Mouse (Mus musculus): ENCODE measurements around the gene Cstad. TPM values are rescaled to one million over a fixed set of nuclear protein-coding genes. Genes with fewer than 3 reads are reported as not detected.

Gene Cstad
- polyA plus RNA-seq, 1 experiment from 2014 or later = 1.3 TPM

DNA sequence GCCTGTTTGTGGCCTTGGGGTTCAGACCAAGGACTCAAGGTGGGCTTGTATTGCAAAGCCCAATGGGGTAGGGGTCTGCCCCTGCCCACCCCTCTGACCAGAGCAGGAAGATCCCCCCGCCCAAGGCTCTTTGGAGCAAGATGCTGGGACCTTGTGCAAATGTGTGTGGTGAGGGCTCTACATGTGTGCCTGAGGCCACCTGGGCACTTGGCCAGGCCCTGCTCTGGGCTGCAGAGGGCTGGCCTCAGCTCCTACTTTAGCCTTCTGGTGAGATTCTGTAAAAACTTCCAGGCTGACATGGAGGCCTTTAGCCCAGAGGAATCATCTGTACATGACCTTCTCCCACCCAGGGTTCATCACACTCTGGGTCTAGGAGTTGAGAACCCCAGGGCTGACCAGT, 35.3 kb upstream of the Cstad start:
- Histone ChIP-seq H3K9ac (replicated peaks; ENCODE audit: low read depth, low read length) (no peak overlapping the region), H3K36me3 (ENCODE audit: control insufficient read depth, insufficient read depth, low read length) (no peaks in the 10 kb centered on the region), H3K9me3 (ENCODE audit: control insufficient read depth, low read length) (no peaks in the 10 kb centered on the region), H3K27me3 (ENCODE audit: control insufficient read depth, insufficient read depth, low read length) (no peaks in the 10 kb centered on the region), H3K4me3 (ENCODE audit: low read depth, low read length) (no peak overlapping the region), H3K4me1 (ENCODE audit: control insufficient read depth, insufficient read depth, low read length) (no peaks in the 10 kb centered on the region), H3K4me2 (ENCODE audit: low read depth, low read length) (no peak overlapping the region), H3K27ac (ENCODE audit: low read depth, low read length) (no peak overlapping the region)
- WGBS = 100% methylated on average over 1 of the region's 1 CpGs
- no peak for ATAC-seq (ENCODE audit: low read depth)

GRCm38 (mm10) chr2:30562553-30562952, 32.3 kb upstream of the Cstad start:
- no peak for ATAC-seq (ENCODE audit: low read depth)
- Histone ChIP-seq H3K27ac (ENCODE audit: low read depth, low read length) (no peak overlapping the region), H3K27me3 (ENCODE audit: control insufficient read depth, insufficient read depth, low read length) (no peaks in the 10 kb centered on the region), H3K4me2 (ENCODE audit: low read depth, low read length) (no peak overlapping the region), H3K4me3 (ENCODE audit: low read depth, low read length) (no peak overlapping the region), H3K9ac (replicated peaks; ENCODE audit: low read depth, low read length) (no peak overlapping the region), H3K36me3 (ENCODE audit: control insufficient read depth, insufficient read depth, low read length) (no peaks in the 10 kb centered on the region), H3K4me1 (ENCODE audit: control insufficient read depth, insufficient read depth, low read length) (no peaks in the 10 kb centered on the region), H3K9me3 (ENCODE audit: control insufficient read depth, low read length) (no peaks in the 10 kb centered on the region)
- WGBS = 89% methylated on average over 3 of the region's 3 CpGs

GRCm38 (mm10) chr2:30571647-30572046, 23.2 kb upstream of the Cstad start:
- Histone ChIP-seq H3K27me3 (ENCODE audit: control insufficient read depth, insufficient read depth, low read length) (no peaks in the 10 kb centered on the region), H3K4me3 (ENCODE audit: low read depth, low read length) (no peak overlapping the region), H3K4me2 (ENCODE audit: low read depth, low read length) (no peak overlapping the region), H3K36me3 (ENCODE audit: control insufficient read depth, insufficient read depth, low read length) (no peaks in the 10 kb centered on the region), H3K9ac (replicated peaks; ENCODE audit: low read depth, low read length) (no peak overlapping the region), H3K27ac (ENCODE audit: low read depth, low read length) (no peak overlapping the region), H3K4me1 (ENCODE audit: control insufficient read depth, insufficient read depth, low read length) (no peaks in the 10 kb centered on the region), H3K9me3 (ENCODE audit: control insufficient read depth, low read length) (no peaks in the 10 kb centered on the region)
- no peak for ATAC-seq (ENCODE audit: low read depth)
- 94% methylated on average over 4 of the region's 4 CpGs for WGBS

DNA sequence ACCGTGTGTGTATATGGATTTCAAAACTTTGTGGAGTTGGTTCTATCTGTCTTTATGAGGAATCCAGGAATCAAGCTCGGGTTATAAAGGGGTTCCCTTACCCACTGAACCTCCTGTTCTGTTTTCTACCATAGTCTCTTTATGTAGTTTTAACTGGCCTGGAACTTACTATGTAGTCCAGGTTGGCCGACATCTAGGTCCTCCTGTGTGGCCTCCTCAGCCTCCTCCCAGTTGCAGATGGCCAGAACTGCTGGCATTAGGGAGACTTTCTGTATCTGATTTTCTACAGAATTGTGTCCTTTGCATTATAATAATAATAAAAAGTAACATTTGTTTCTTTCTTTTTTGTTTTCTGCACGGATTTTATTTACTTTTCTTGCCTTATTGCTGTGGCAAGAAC, 21.3 kb upstream of the Cstad start:
- WGBS = 88% methylated on average over 4 of the region's 4 CpGs
- Histone ChIP-seq H3K4me1 (ENCODE audit: control insufficient read depth, insufficient read depth, low read length) (no peaks in the 10 kb centered on the region), H3K36me3 (ENCODE audit: control insufficient read depth, insufficient read depth, low read length) (no peaks in the 10 kb centered on the region), H3K4me2 (ENCODE audit: low read depth, low read length) (no peak overlapping the region), H3K9ac (replicated peaks; ENCODE audit: low read depth, low read length) (no peak overlapping the region), H3K9me3 (ENCODE audit: control insufficient read depth, low read length) (no peaks in the 10 kb centered on the region), H3K27me3 (ENCODE audit: control insufficient read depth, insufficient read depth, low read length) (no peaks in the 10 kb centered on the region), H3K27ac (ENCODE audit: low read depth, low read length) (no peak overlapping the region), H3K4me3 (ENCODE audit: low read depth, low read length) (no peak overlapping the region)
- no peak for ATAC-seq (ENCODE audit: low read depth)

DNA sequence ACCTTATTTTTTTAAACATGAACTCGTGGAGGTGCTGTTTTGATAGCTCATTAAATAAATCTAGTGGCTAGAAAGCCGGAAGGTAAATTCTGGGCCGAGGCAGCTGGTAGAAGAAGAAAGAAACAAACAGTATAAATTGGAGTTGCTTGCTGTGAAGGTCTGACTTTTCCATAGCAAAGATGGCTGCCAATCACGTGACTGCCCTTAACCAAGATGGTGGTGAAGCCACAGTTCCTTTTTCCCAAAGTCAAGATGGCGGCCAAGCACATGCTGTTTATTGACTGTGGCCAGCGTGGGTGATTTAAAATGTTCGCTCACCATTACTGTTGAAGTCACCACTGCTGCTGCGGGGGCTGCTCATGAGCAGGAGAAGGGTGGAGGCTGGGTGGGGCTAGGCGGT, 17.8 kb upstream of the Cstad start:
- H3K4me1 ChIP-seq (ENCODE audit: control insufficient read depth, insufficient read depth, low read length) = no peaks in the 10 kb centered on the region
- H3K36me3 ChIP-seq (ENCODE audit: control insufficient read depth, insufficient read depth, low read length) = no peaks in the 10 kb centered on the region
- 94% methylated on average over 9 of the region's 9 CpGs for WGBS
- no peak overlapping the region for H3K4me2 ChIP-seq (ENCODE audit: low read depth, low read length)
- H3K27ac ChIP-seq (ENCODE audit: low read depth, low read length) = no peak overlapping the region
- peaks cover 5% of the 10 kb centered on the region; the same call in 1 of the 2 replicates for H3K9me3 ChIP-seq (ENCODE audit: control insufficient read depth, low read length)
- no peak overlapping the region for H3K4me3 ChIP-seq (ENCODE audit: low read depth, low read length)
- H3K9ac ChIP-seq (replicated peaks; ENCODE audit: low read depth, low read length) = no peak overlapping the region
- H3K27me3 ChIP-seq (ENCODE audit: control insufficient read depth, insufficient read depth, low read length) = no peaks in the 10 kb centered on the region
- no peak for ATAC-seq (ENCODE audit: low read depth)

GRCm38 (mm10) chr2:30578006-30578405, 16.8 kb upstream of the Cstad start:
- no peak for ATAC-seq (ENCODE audit: low read depth)
- Histone ChIP-seq H3K4me1 (ENCODE audit: control insufficient read depth, insufficient read depth, low read length) (no peaks in the 10 kb centered on the region), H3K9ac (replicated peaks; ENCODE audit: low read depth, low read length) (no peak overlapping the region), H3K27ac (ENCODE audit: low read depth, low read length) (no peak overlapping the region), H3K4me2 (ENCODE audit: low read depth, low read length) (no peak overlapping the region), H3K36me3 (ENCODE audit: control insufficient read depth, insufficient read depth, low read length) (no peaks in the 10 kb centered on the region), H3K4me3 (ENCODE audit: low read depth, low read length) (no peak overlapping the region), H3K9me3 (ENCODE audit: control insufficient read depth, low read length) (peaks cover 5% of the 10 kb centered on the region; the same call in 1 of the 2 replicates), H3K27me3 (ENCODE audit: control insufficient read depth, insufficient read depth, low read length) (no peaks in the 10 kb centered on the region)
- WGBS = 60% methylated on average over 2 of the region's 2 CpGs

DNA sequence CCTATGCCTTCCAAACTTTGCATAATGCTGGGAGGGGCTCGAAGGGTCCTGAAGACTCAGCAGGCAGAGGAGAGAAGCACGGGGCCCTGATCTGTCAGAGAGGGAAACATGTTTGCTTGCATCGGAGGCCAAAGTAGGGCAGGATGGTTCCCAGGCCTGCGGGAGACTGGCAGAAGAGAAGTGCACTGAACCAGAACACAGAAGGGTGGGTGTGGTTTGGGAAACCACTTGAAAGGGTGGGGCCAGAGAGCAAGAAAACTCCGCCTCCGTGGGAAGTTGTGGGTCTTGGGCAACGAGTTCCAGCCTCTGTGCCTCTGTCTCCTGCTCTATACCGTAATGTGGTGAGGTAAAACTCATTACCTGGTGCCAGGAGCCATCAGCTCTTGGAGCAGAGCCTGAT, 7.7 kb upstream of the Cstad start:
- H3K9ac ChIP-seq (replicated peaks; ENCODE audit: low read depth, low read length) = no peak overlapping the region
- H3K27me3 ChIP-seq (ENCODE audit: control insufficient read depth, insufficient read depth, low read length) = no peaks in the 10 kb centered on the region
- H3K4me1 ChIP-seq (ENCODE audit: control insufficient read depth, insufficient read depth, low read length) = no peaks in the 10 kb centered on the region
- no peak overlapping the region for H3K4me2 ChIP-seq (ENCODE audit: low read depth, low read length)
- H3K4me3 ChIP-seq (ENCODE audit: low read depth, low read length) = no peak overlapping the region
- 32% methylated on average over 8 of the region's 8 CpGs for WGBS
- ATAC-seq (ENCODE audit: low read depth) = no peak
- no peaks in the 10 kb centered on the region for H3K36me3 ChIP-seq (ENCODE audit: control insufficient read depth, insufficient read depth, low read length)
- H3K27ac ChIP-seq (ENCODE audit: low read depth, low read length) = no peak overlapping the region
- H3K9me3 ChIP-seq (ENCODE audit: control insufficient read depth, low read length) = no peaks in the 10 kb centered on the region

GRCm38 (mm10) chr2:30587671-30588070, 7.2 kb upstream of the Cstad start:
- WGBS = 62% methylated on average over 2 of the region's 2 CpGs
- no peak for ATAC-seq (ENCODE audit: low read depth)
- H3K9ac ChIP-seq (replicated peaks; ENCODE audit: low read depth, low read length) = no peak overlapping the region

DNA sequence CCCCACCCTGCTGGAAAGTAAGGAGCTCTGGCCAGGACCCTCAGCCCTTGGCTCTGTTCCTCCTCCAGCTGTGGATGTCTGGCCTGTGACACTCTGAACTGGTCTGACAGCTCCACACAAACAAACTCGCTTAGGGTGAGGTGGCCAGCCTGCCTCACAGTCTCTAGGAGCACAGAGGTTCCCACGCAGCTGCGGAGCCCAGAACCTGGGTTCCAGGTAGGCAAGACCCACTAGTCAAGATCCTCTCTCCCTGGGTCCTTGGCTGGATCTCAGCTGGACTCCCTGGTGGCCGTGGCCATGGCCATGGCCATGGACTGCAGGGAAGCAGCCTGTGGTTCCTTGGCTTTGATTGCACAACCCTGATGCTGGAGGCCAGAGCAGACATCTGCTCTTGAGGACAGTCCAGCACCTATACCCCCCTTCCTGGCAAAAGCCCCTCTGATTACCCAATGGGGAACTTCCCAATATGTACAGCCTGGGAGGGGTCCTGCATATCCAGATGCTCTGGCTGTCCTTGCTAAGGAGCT, 5.8 kb upstream of the Cstad start:
- H3K4me2 ChIP-seq (ENCODE audit: low read depth, low read length) = no peak overlapping the region
- H3K4me3 ChIP-seq (ENCODE audit: low read depth, low read length) = no peak overlapping the region
- ATAC-seq (ENCODE audit: low read depth) = no peak
- 80% methylated on average over 4 of the region's 4 CpGs for WGBS
- H3K9ac ChIP-seq (replicated peaks; ENCODE audit: low read depth, low read length) = no peak overlapping the region; the same call in 1 of the 2 replicates
- no peaks in the 10 kb centered on the region for H3K27me3 ChIP-seq (ENCODE audit: control insufficient read depth, insufficient read depth, low read length)
- H3K36me3 ChIP-seq (ENCODE audit: control insufficient read depth, insufficient read depth, low read length) = no peaks in the 10 kb centered on the region
- H3K4me1 ChIP-seq (ENCODE audit: control insufficient read depth, insufficient read depth, low read length) = peaks cover 3% of the 10 kb centered on the region
- H3K9me3 ChIP-seq (ENCODE audit: control insufficient read depth, low read length) = no peaks in the 10 kb centered on the region
- no peak overlapping the region for H3K27ac ChIP-seq (ENCODE audit: low read depth, low read length)

More at GRCm38 (mm10) chr2:30587671-30588070, 7.2 kb upstream of the Cstad start:
- H3K4me2 ChIP-seq (ENCODE audit: low read depth, low read length) = no peak overlapping the region
- no peaks in the 10 kb centered on the region for H3K4me1 ChIP-seq (ENCODE audit: control insufficient read depth, insufficient read depth, low read length)
- no peak overlapping the region for H3K27ac ChIP-seq (ENCODE audit: low read depth, low read length)
- H3K36me3 ChIP-seq (ENCODE audit: control insufficient read depth, insufficient read depth, low read length) = no peaks in the 10 kb centered on the region
- H3K9me3 ChIP-seq (ENCODE audit: control insufficient read depth, low read length) = no peaks in the 10 kb centered on the region
- H3K4me3 ChIP-seq (ENCODE audit: low read depth, low read length) = no peak overlapping the region
- H3K27me3 ChIP-seq (ENCODE audit: control insufficient read depth, insufficient read depth, low read length) = no peaks in the 10 kb centered on the region
